Mouse (Mus musculus) heart, adult 8-10 months (tissue): ENCODE measurements around the gene Nxf1. TPM values are rescaled to one million over a fixed set of nuclear protein-coding genes. Genes with fewer than 3 reads are reported as not detected.
A peak's percentile ranks its signal among the peaks of the same experiment; 100 is the strongest.

Source experiments
- DNase-seq: peaks from one replicate; pipeline ENCODE4 v3.0.0; 2022; ENCODE audit warnings: low spot score
- microRNA-seq: library from miRNA; unstranded; fragments of <30 nt; microRNA quantifications from one replicate; pipeline ENCODE4 v1.2.0, GENCODE M21; 2022
- total RNA-seq, 4 experiments: library from RNA; stranded (reverse); gene quantifications; 2 replicates each; pipeline ENCODE4 v1.2.4; 2022

Nxf1 gene
- total RNA-seq, 4 experiments from 2014 or later = 30.3 to 42.0 (median 33.7) TPM

GRCm38 (mm10) chr19:8818801-8819595 lies 62.1 kb downstream of the Nxf1 start, which contains the start of gene Ttc9c:
Gene Ttc9c, minus strand, starts transcription at chr19:8819333.
- DNase-seq = peak; percentile 98

GRCm38 (mm10) chr19:8819596-8820423 lies 62.9 kb downstream of the Nxf1 start, which contains the start of gene Hnrnpul2:
Gene Hnrnpul2, plus strand, starts transcription at chr19:8820010.
- peak; percentile 98 for DNase-seq

Small RNA genes within 50 kb of the gene (microRNA-seq; reads per million reads assigned to microRNA genes)
- gene Mir6992 = not detected

Other genes starting within 250 kb of the Nxf1 start
- gene Slc22a8, start 165.8 kb upstream of the Nxf1 start, total RNA-seq = under 1 TPM in 1 of 4 experiments, not detected in 3; 0.25 TPM
- gene Slc22a6, start 139.0 kb upstream of the Nxf1 start, total RNA-seq = not detected
- gene Chrm1, start 93.3 kb upstream of the Nxf1 start, total RNA-seq = under 1 TPM in 2 of 4 experiments, not detected in 2; 0.09 TPM
- 10 to 100 TPM; 39.5 to 43.6 (median 41.9) TPM for gene Slc3a2, start 33.7 kb upstream of the Nxf1 start, total RNA-seq
- 10 to 100 TPM; 16.1 to 19.6 (median 17.5) TPM for gene Wdr74, start 21.2 kb upstream of the Nxf1 start, total RNA-seq
- not detected for gene 1700092M07Rik, start 16.4 kb upstream of the Nxf1 start, total RNA-seq
- 10 to 100 TPM; 20.9 to 27.3 (median 25.4) TPM for gene Stx5a, start 15.7 kb upstream of the Nxf1 start, total RNA-seq
- gene Tmem223, start 13.9 kb downstream of the Nxf1 start, total RNA-seq = 100 to 1,000 TPM; 111 to 137 (median 125) TPM
- 10 to 100 TPM; 18.2 to 21.5 (median 19.5) TPM for gene Tmem179b, start 17.4 kb downstream of the Nxf1 start, total RNA-seq
- 1 to 10 TPM; 5.4 to 9.0 (median 7.7) TPM for gene Taf6l, start 29.3 kb downstream of the Nxf1 start, total RNA-seq
- gene Polr2g, start 41.5 kb downstream of the Nxf1 start, total RNA-seq = 10 to 100 TPM; 52.1 to 60.7 (median 55.4) TPM
- 1 to 10 TPM; 1.2 to 2.5 (median 1.5) TPM for gene Zbtb3, start 45.5 kb downstream of the Nxf1 start, total RNA-seq
- gene Ttc9c, start 62.3 kb downstream of the Nxf1 start, total RNA-seq = 10 to 100 TPM; 13.7 to 16.4 (median 14.9) TPM
- 10 to 100 TPM; 46.0 to 48.9 (median 46.9) TPM for gene Hnrnpul2, start 62.9 kb downstream of the Nxf1 start, total RNA-seq
- gene AC129217.1, start 72.7 kb downstream of the Nxf1 start, total RNA-seq = under 1 TPM in 1 of 4 experiments, not detected in 3; 0.53 TPM
- 10 to 100 TPM; 21.2 to 28.1 (median 24.2) TPM for gene Bscl2, start 80.4 kb downstream of the Nxf1 start, total RNA-seq
- gene Gng3, start 82.1 kb downstream of the Nxf1 start, total RNA-seq = under 1 TPM in 1 of 4 experiments, not detected in 3; 0.22 TPM
- gene Lrrn4cl, start 93.7 kb downstream of the Nxf1 start, total RNA-seq = 1 to 10 TPM; 3.4 to 4.7 (median 3.9) TPM
- 100 to 1,000 TPM; 122 to 127 (median 125) TPM for gene Ubxn1, start 114.4 kb downstream of the Nxf1 start, total RNA-seq
- gene Uqcc3, start 123.8 kb downstream of the Nxf1 start, total RNA-seq = 10 to 100 TPM; 47.8 to 65.1 (median 52.0) TPM
- gene Lbhd1, start 126.7 kb downstream of the Nxf1 start, total RNA-seq = 1 to 10 TPM; 1.8 to 6.1 (median 4.4) TPM
- gene Gm49403, start 126.9 kb downstream of the Nxf1 start, total RNA-seq = not detected
- gene 1810009A15Rik, start 131.8 kb downstream of the Nxf1 start, total RNA-seq = 10 to 100 TPM; 11.8 to 29.9 (median 21.1) TPM
- 1 to 10 TPM; 3.6 to 5.3 (median 4.6) TPM for gene Gm49416, start 131.9 kb downstream of the Nxf1 start, total RNA-seq
- 10 to 100 TPM; 11.0 to 12.0 (median 11.2) TPM for gene Ints5, start 135.9 kb downstream of the Nxf1 start, total RNA-seq
- 10 to 100 TPM; 45.5 to 49.6 (median 47.2) TPM for gene Ganab, start 141.0 kb downstream of the Nxf1 start, total RNA-seq
- gene B3gat3, start 163.3 kb downstream of the Nxf1 start, total RNA-seq = 10 to 100 TPM; 39.3 to 41.5 (median 40.6) TPM
- gene Rom1, start 172.3 kb downstream of the Nxf1 start, total RNA-seq = 10 to 100 TPM; 22.0 to 37.5 (median 28.1) TPM
- gene Eml3, start 172.5 kb downstream of the Nxf1 start, total RNA-seq = 1 to 10 TPM; 7.2 to 9.1 (median 7.5) TPM
- gene Mta2, start 184.8 kb downstream of the Nxf1 start, total RNA-seq = 10 to 100 TPM; 28.2 to 33.7 (median 30.4) TPM
- 10 to 100 TPM in 1 of 4 experiments, 1 to 10 TPM in 3; 8.1 to 10.3 (median 8.6) TPM for gene Tut1, start 196.8 kb downstream of the Nxf1 start, total RNA-seq
- gene Eef1g, start 210.0 kb downstream of the Nxf1 start, total RNA-seq = 100 to 1,000 TPM; 209 to 232 (median 227) TPM
- gene Ahnak, start 232.2 kb downstream of the Nxf1 start, total RNA-seq = 100 to 1,000 TPM; 332 to 446 (median 375) TPM